8 mouse cellular contexts compared by ENCODE assay signal in genomic region chr5:36324140-36324572, GRCm38 (mm10).
DNase-seq lines count a peak whose midpoint lies in the region; ATAC-seq and TF ChIP-seq lines count a peak whose summit lies in the region.

No protein-coding gene starts in this region.

- peak; percentile 22 for DNase-seq in kidney, postnatal 0 days (ENCODE audit: low spot score)
- no peak for DNase-seq in kidney, adult 18-20 months
- peak; percentile 23 for DNase-seq in cerebellum, adult 9-10 months
- peak; percentile 68 to 74 for DNase-seq in frontal cortex, postnatal 10 days (ENCODE audit: low spot score in 2 of 2)
- peak; percentile 77 to 81 for DNase-seq in left cerebral cortex, postnatal 10 days (ENCODE audit: extremely low spot score in 1 of 2, low spot score in 2 of 2)
- DNase-seq in spleen, postnatal 10 days (ENCODE audit: low spot score in 2 of 2) = no peak
- no peak for DNase-seq in adipocyte (ENCODE audit: low spot score)

- no peaks in the 10 kb centered on the region for H3K27me3 ChIP-seq in kidney, postnatal 0 days (ENCODE audit: insufficient read depth, low read length)
- no peaks in the 10 kb centered on the region for H3K27me3 ChIP-seq in midbrain, embryonic 15.5 days (replicated peaks)

- WGBS in kidney, postnatal 0 days = 37% methylated on average over 9 of the region's 9 CpGs
- 36% methylated on average over 9 of the region's 9 CpGs for WGBS in midbrain, embryonic 15.5 days

- ATAC-seq in kidney, postnatal 0 days (replicated peaks; ENCODE audit: low FRiP score, low read depth) = no peak
- ATAC-seq in midbrain, embryonic 15.5 days (replicated peaks) = peak; percentile 65

- H3K4me1 ChIP-seq in kidney, postnatal 0 days (replicated peaks; ENCODE audit: insufficient read depth, low read length) = peaks cover 14% of the 10 kb centered on the region; the same call in 1 of the 2 replicates
- 0 out of 2 replicates have a peak, but pooled peaks cover 10% of the 10 kb centered on the region for H3K4me1 ChIP-seq in midbrain, embryonic 15.5 days

- H3K27ac ChIP-seq in kidney, postnatal 0 days = 0 out of 2 replicates have a peak overlapping the region, but pooled peaks have one; percentile 11
- peak overlapping the region; percentile 28; the same call in 1 of the 2 replicates for H3K27ac ChIP-seq in midbrain, embryonic 15.5 days

- no peak for TF ChIP-seq CTCF in kidney, postnatal 0 days (IDR thresholded peaks at IDR 0.05; ENCODE audit: low read depth)

- H3K9me3 ChIP-seq in kidney, postnatal 0 days (replicated peaks; ENCODE audit: low read length) = no peaks in the 10 kb centered on the region
- no peaks in the 10 kb centered on the region for H3K9me3 ChIP-seq in midbrain, embryonic 15.5 days

- H3K36me3 ChIP-seq in kidney, postnatal 0 days (ENCODE audit: insufficient read depth, low read length) = no peaks in the 10 kb centered on the region
- no peaks in the 10 kb centered on the region for H3K36me3 ChIP-seq in midbrain, embryonic 15.5 days (replicated peaks)

- H3K4me3 ChIP-seq in kidney, postnatal 0 days (replicated peaks; ENCODE audit: low read depth, low read length) = no peak overlapping the region
- H3K4me3 ChIP-seq in midbrain, embryonic 15.5 days = no peak overlapping the region

- no peak overlapping the region for H3K4me2 ChIP-seq in kidney, postnatal 0 days (ENCODE audit: low read length)
- no peak overlapping the region for H3K4me2 ChIP-seq in midbrain, embryonic 15.5 days

- H3K9ac ChIP-seq in kidney, postnatal 0 days (ENCODE audit: low read depth, low read length) = no peak overlapping the region
- no peak overlapping the region for H3K9ac ChIP-seq in midbrain, embryonic 15.5 days

- intact Hi-C loops in left cerebral cortex, postnatal 10 days (cut with DNase I) = no loop called here

Comparison
In these comparisons a context has a peak if more than half of its experiments do, and no peak if none do; other contexts are left out.
1. DNase-seq: peak in kidney, postnatal 0 days (single experiment), cerebellum, adult 9-10 months (single experiment), frontal cortex, postnatal 10 days (2 of 2) and left cerebral cortex, postnatal 10 days (2 of 2); none in kidney, adult 18-20 months (single experiment), spleen, postnatal 10 days (0 of 2) and adipocyte (single experiment).